Mouse (Mus musculus) forebrain, postnatal 0 days (tissue): ENCODE measurements around the gene Josd2. TPM values are rescaled to one million over a fixed set of nuclear protein-coding genes. Genes with fewer than 3 reads are reported as not detected.
A peak's percentile ranks its signal among the peaks of the same experiment; 100 is the strongest.

Experiments
- ATAC-seq: fragments of 200-750 bp; cut with Nextera tagmentation; 2 replicates; pipeline ENCODE4 v1.8.0; 2017; ENCODE audit warnings: mild to moderate bottlenecking, moderate library complexity
- DNase-seq: peaks from one replicate; pipeline ENCODE4 v3.0.0-alpha.2; 2015
- H3K27ac ChIP-seq: fragments of 300-500 bp; sonication (generic); 2 replicates; pipeline ENCODE4 v1.5.1; 2014; ENCODE audit warnings: low read depth, mild to moderate bottlenecking, antibody characterized with exemption, low read length, moderate library complexity, mixed read lengths
- H3K27me3 ChIP-seq: fragments of 300-500 bp; sonication (generic); 2 replicates; pipeline ENCODE4 v1.6.1; 2014; ENCODE audit warnings: mild to moderate bottlenecking, low read length, mixed read lengths; ENCODE audit not compliant: insufficient read depth
- H3K36me3 ChIP-seq: fragments of 300-500 bp; sonication (generic); 2 replicates; pipeline ENCODE4 v1.6.1; 2014; ENCODE audit warnings: mild to moderate bottlenecking, moderate library complexity; ENCODE audit not compliant: insufficient read depth
- H3K4me1 ChIP-seq: fragments of 300-500 bp; sonication (generic); 2 replicates; pipeline ENCODE4 v1.6.1; 2014; ENCODE audit warnings: antibody characterized with exemption; ENCODE audit not compliant: insufficient read depth
- H3K4me2 ChIP-seq: fragments of 300-500 bp; sonication (generic); 2 replicates; pipeline ENCODE4 v1.6.1; 2014; ENCODE audit warnings: low read depth, mild to moderate bottlenecking, moderate library complexity
- H3K4me3 ChIP-seq: fragments of 300-500 bp; sonication (generic); 2 replicates; pipeline ENCODE4 v1.5.1; 2014; ENCODE audit warnings: low read depth, low read length, mixed read lengths
- H3K9ac ChIP-seq: fragments of 300-500 bp; sonication (generic); 2 replicates; pipeline ENCODE4 v1.6.1; 2014; ENCODE audit warnings: mild to moderate bottlenecking
- H3K9me3 ChIP-seq: fragments of 300-500 bp; sonication (generic); 2 replicates; pipeline ENCODE4 v1.6.1; 2016; ENCODE audit warnings: low read length
- CTCF ChIP-seq: sonication (generic); IDR thresholded peaks from 2 replicates; pipeline ENCODE4 v1.5.1; 2016; ENCODE audit warnings: antibody characterized with exemption, control low read depth, low read depth
- WGBS: fragments of 180-500 bp; shearing (Covaris S2); extraction: QIAGEN DNeasy Blood & Tissue Kit; methylation state at CpG from one replicate; pipeline ENCODE4 v1.1.7; 2014; 5-methylcytosine and 5-hydroxymethylcytosine counted together
- polyA plus RNA-seq: library from polyadenylated mRNA; unstranded; fragments of >200 nt; fragmentation: Nextera tagmentation; extraction: Ambion mirVana; gene quantifications from 2 replicates; pipeline ENCODE4 v1.2.1, GENCODE M21; 2015
- total RNA-seq: library from RNA; depleted of rRNA; stranded (reverse); fragments of >200 nt; gene quantifications from 2 replicates; pipeline ENCODE4 v1.2.3, GENCODE M21; 2014

Gene Josd2
- total and polyA plus RNA-seq, 2 experiments from 2014 or later = 27.6 to 28.6 TPM

- Histone ChIP-seq H3K9me3 (no peaks in the 10 kb centered on the region), H3K9ac (no peak overlapping the region), H3K4me1 (peaks cover 15% of the 10 kb centered on the region), H3K27me3 (no peaks in the 10 kb centered on the region), H3K36me3 (peaks cover 62% of the 10 kb centered on the region), H3K27ac (no peak overlapping the region), H3K4me3 (no peak overlapping the region), H3K4me2 (no peak overlapping the region)
- DNase-seq (no peak), ATAC-seq (no peak)
- no peak for TF ChIP-seq CTCF
- WGBS = 82% methylated on average over 57 of the region's 57 CpGs
Measured at GRCm38 (mm10) chr7:44461503-44462217, 6.1 kb upstream of the Josd2 start.

GRCm38 (mm10) chr7:44462218-44463055, 5.3 kb upstream of the Josd2 start:
- Histone ChIP-seq H3K4me2 (no peak overlapping the region), H3K9ac (no peak overlapping the region), H3K9me3 (no peaks in the 10 kb centered on the region), H3K4me3 (no peak overlapping the region), H3K4me1 (peaks cover 15% of the 10 kb centered on the region), H3K36me3 (peaks cover 55% of the 10 kb centered on the region), H3K27me3 (no peaks in the 10 kb centered on the region), H3K27ac (no peak overlapping the region; the same call in 1 of the 2 replicates)
- ATAC-seq (no peak), DNase-seq (no peak)
- WGBS = 42% methylated on average over 77 of the region's 77 CpGs
- TF ChIP-seq CTCF = peak; percentile 21; the same call in 1 of the 2 replicates

GRCm38 (mm10) chr7:44463056-44463425, 4.7 kb upstream of the Josd2 start:
- WGBS = 54% methylated on average over 8 of the region's 8 CpGs
- H3K27ac ChIP-seq = no peak overlapping the region

GRCm38 (mm10) chr7:44463556-44464225, 4.1 kb upstream of the Josd2 start:
- peak overlapping the region; percentile 85 for H3K27ac ChIP-seq
- H3K4me2 ChIP-seq = no peak overlapping the region
- peaks cover 18% of the 10 kb centered on the region for H3K4me1 ChIP-seq
- no peak overlapping the region for H3K9ac ChIP-seq
- peaks cover 44% of the 10 kb centered on the region for H3K36me3 ChIP-seq
- H3K27me3 ChIP-seq = no peaks in the 10 kb centered on the region
- DNase-seq (no peak), ATAC-seq (no peak)
- H3K4me3 ChIP-seq = no peak overlapping the region
- no peak for TF ChIP-seq CTCF
- H3K9me3 ChIP-seq = no peaks in the 10 kb centered on the region
- WGBS = 69% methylated on average over 10 of the region's 10 CpGs

More at GRCm38 (mm10) chr7:44463056-44463425, 4.7 kb upstream of the Josd2 start:
- Histone ChIP-seq H3K4me3 (no peak overlapping the region), H3K4me1 (peaks cover 15% of the 10 kb centered on the region), H3K27me3 (no peaks in the 10 kb centered on the region), H3K4me2 (no peak overlapping the region), H3K36me3 (peaks cover 49% of the 10 kb centered on the region), H3K9me3 (no peaks in the 10 kb centered on the region), H3K9ac (no peak overlapping the region)
- ATAC-seq (no peak), DNase-seq (no peak)
- no peak for TF ChIP-seq CTCF

GRCm38 (mm10) chr7:44464511-44464910, 3.3 kb upstream of the Josd2 start:
- no peak overlapping the region for H3K4me3 ChIP-seq
- TF ChIP-seq CTCF = no peak
- 6% methylated on average over 4 of the region's 4 CpGs for WGBS
- H3K27ac ChIP-seq = peak overlapping the region; percentile 85
- H3K36me3 ChIP-seq = peaks cover 38% of the 10 kb centered on the region
- ATAC-seq (peak; percentile 4; the same call in 1 of the 2 replicates), DNase-seq (peak; percentile 88)
- H3K9me3 ChIP-seq = no peaks in the 10 kb centered on the region
- no peaks in the 10 kb centered on the region for H3K27me3 ChIP-seq
- peaks cover 24% of the 10 kb centered on the region for H3K4me1 ChIP-seq
- peak overlapping the region; percentile 18; the same call in 1 of the 2 replicates for H3K9ac ChIP-seq
- peak overlapping the region; percentile 8; the same call in 1 of the 2 replicates for H3K4me2 ChIP-seq

- Histone ChIP-seq H3K9me3 (no peaks in the 10 kb centered on the region), H3K36me3 (peaks cover 38% of the 10 kb centered on the region), H3K4me3 (no peak within 1 kb of the TSS), H3K27me3 (no peaks in the 10 kb centered on the region), H3K4me1 (peaks cover 24% of the 10 kb centered on the region), H3K27ac (peak within 1 kb of the TSS; percentile 85), H3K9ac (peak within 1 kb of the TSS; percentile 18; the same call in 1 of the 2 replicates), H3K4me2 (peak within 1 kb of the TSS; percentile 8; the same call in 1 of the 2 replicates)
- DNase-seq = peak; percentile 40
- ATAC-seq = no peak
- 50% methylated on average over 2 of the region's 2 CpGs for WGBS
- TF ChIP-seq CTCF = no peak
Measured at GRCm38 (mm10) chr7:44465111-44465510, 2.7 kb upstream of the Josd2 start, which contains the start of gene Aspdh. Gene Aspdh, plus strand, starts transcription at chr7:44465391.
